Mouse (Mus musculus): ENCODE measurements around the gene Hbb-y.

DNA sequence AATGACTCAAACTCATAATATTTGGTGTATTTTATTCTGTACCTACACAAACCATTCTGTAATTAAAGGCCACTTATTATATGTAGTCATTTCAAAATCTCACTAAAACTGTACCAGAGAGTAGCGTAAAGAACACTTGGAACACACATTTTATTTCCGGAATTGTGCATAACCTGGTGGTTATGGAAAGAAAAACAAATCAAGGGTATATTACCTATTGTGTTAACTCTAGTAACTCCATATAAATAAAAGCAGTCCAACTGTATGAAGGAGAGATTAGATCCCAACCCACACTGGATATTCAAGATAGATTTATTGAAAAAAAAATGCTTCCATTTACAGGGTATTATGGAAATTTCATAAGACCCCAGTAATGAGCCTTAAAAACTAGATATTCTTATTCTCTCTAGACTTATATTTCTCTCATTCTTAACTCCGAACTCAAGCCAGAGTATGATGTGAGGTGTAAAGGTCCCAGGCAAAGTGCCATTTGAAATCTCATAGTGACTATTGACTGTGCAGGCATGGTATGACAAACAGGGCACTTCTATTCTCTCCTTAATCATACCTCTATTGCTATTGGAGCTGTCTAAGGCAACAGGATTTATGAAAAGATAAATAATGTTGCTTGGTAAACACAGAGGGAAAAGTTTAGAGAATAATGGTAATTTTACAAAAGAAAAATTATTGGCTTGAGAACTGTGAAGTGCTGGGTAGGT, 27.3 kb downstream of the Hbb-y start:
- TF ChIP-seq POLR2A (IDR thresholded peaks at IDR 0.05; ENCODE audit: control insufficient read depth, low read depth, low read length) (no peak), CTCF (IDR thresholded peaks at IDR 0.05; ENCODE audit: control insufficient read depth, insufficient read depth, insufficient replicate concordance, low read depth, low read length) (no peak)

Data from testis, adult 2 months (tissue).